Comparison of ENCODE assay signal across 24 mouse cellular contexts in the genomic region with DNA sequence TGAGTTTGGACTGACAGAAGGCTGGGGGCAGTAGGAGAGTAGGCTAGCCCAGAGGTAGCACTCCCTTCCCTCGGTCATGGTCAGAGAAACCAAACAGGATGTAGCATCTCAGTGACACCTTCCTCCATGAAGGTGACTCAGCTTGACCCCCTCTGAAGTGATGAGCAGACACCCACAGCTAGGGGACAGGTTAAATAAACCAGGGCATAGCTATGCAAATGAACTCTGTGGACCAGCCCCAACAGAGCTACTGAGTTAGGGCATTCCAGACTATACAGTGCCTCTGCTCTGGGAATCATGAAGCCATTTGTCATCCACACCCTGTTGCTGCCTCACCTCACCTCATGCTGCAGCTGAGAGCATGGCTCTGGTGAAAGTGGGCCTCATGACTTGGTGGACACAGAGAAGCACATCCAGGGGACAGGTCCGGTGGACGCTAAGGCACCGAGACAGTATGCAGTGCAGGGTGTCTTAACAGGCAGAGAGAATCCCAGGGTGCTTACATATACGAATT. TPM values are rescaled to one million over a fixed set of nuclear protein-coding genes. Genes with fewer than 3 reads are reported as not detected.
DNase-seq lines count a peak whose midpoint lies in the region; ATAC-seq and TF ChIP-seq lines count a peak whose summit lies in the region.
"Had no signal": no experiment of that assay in that cellular context is flagged by ENCODE, and none has a peak within 500 bp of the region (broad histone marks: within the 10 kb centered on the region; RNA-seq: fewer than 3 reads in every experiment).

No protein-coding gene starts in this region.

- no peaks in the 10 kb centered on the region for H3K4me1 ChIP-seq in hindbrain, embryonic 13.5 days (replicated peaks)
- H3K4me1 ChIP-seq in hindbrain, embryonic 11.5 days (replicated peaks; ENCODE audit: control insufficient read depth, insufficient read depth, low read length): no peaks in the 10 kb centered on the region
- H3K4me1 ChIP-seq in liver, embryonic 14.5 days (replicated peaks; ENCODE audit: control insufficient read depth in 2 of 2, insufficient read depth in 2 of 2, low read length in 1 of 2): peaks cover 51 to 64% of the 10 kb centered on the region in 2 experiments
- no peaks in the 10 kb centered on the region for H3K4me1 ChIP-seq in intestine, postnatal 0 days (replicated peaks; ENCODE audit: control insufficient read depth, insufficient read depth, low read length)
- H3K4me1 ChIP-seq: embryonic facial prominence, embryonic 10.5 days; forebrain, embryonic 12.5 days; hindbrain, embryonic 15.5 days; limb, embryonic 13.5 days; midbrain, embryonic 13.5 days; neural tube, embryonic 15.5 days; stomach, embryonic 15.5 days had no signal

- H3K27me3 ChIP-seq in hindbrain, embryonic 13.5 days: no peaks in the 10 kb centered on the region
- no peaks in the 10 kb centered on the region for H3K27me3 ChIP-seq in hindbrain, embryonic 11.5 days (ENCODE audit: control insufficient read depth, insufficient read depth, low read length)
- no peaks in the 10 kb centered on the region for H3K27me3 ChIP-seq in liver, embryonic 14.5 days (ENCODE audit: control insufficient read depth, insufficient read depth, low read length)
- no peaks in the 10 kb centered on the region for H3K27me3 ChIP-seq in intestine, postnatal 0 days (replicated peaks; ENCODE audit: control insufficient read depth, insufficient read depth, low read length)
- H3K27me3 ChIP-seq: forebrain, embryonic 12.5 days; heart, embryonic 13.5 days; hindbrain, embryonic 15.5 days; limb, embryonic 13.5 days; lung, embryonic 15.5 days; midbrain, embryonic 13.5 days; neural tube, embryonic 15.5 days; stomach, embryonic 15.5 days had no signal

- TF ChIP-seq CTCF in liver, embryonic 14.5 days (IDR thresholded peaks at IDR 0.05; ENCODE audit: low read depth): no peak
- TF ChIP-seq CTCF in intestine, postnatal 0 days (IDR thresholded peaks at IDR 0.05; ENCODE audit: low read depth): no peak

- no peak overlapping the region for H3K4me2 ChIP-seq in hindbrain, embryonic 13.5 days
- no peak overlapping the region for H3K4me2 ChIP-seq in hindbrain, embryonic 11.5 days (replicated peaks; ENCODE audit: low read depth, low read length)
- H3K4me2 ChIP-seq in liver, embryonic 14.5 days (ENCODE audit: low read depth): no peak overlapping the region
- no peak overlapping the region for H3K4me2 ChIP-seq in intestine, postnatal 0 days (replicated peaks; ENCODE audit: low read depth)
- H3K4me2 ChIP-seq: forebrain, embryonic 12.5 days; heart, embryonic 13.5 days; hindbrain, embryonic 15.5 days; limb, embryonic 13.5 days; lung, embryonic 15.5 days; midbrain, embryonic 13.5 days; neural tube, embryonic 15.5 days; stomach, embryonic 15.5 days had no signal

- no peak overlapping the region for H3K4me3 ChIP-seq in hindbrain, embryonic 13.5 days
- H3K4me3 ChIP-seq in hindbrain, embryonic 11.5 days (ENCODE audit: low read depth, low read length): no peak overlapping the region
- H3K4me3 ChIP-seq in liver, embryonic 14.5 days (ENCODE audit: insufficient read depth in 1 of 2, low read depth in 2 of 2, low read length in 2 of 2): no peak overlapping the region
- H3K4me3 ChIP-seq in intestine, postnatal 0 days (ENCODE audit: low read depth, low read length): no peak overlapping the region
- H3K4me3 ChIP-seq: embryonic facial prominence, embryonic 10.5 days; forebrain, embryonic 12.5 days; heart, embryonic 13.5 days; hindbrain, embryonic 15.5 days; limb, embryonic 13.5 days; lung, embryonic 15.5 days; midbrain, embryonic 13.5 days; myocyte; neural tube, embryonic 15.5 days; stomach, embryonic 15.5 days had no signal

- H3K27ac ChIP-seq in hindbrain, embryonic 13.5 days: no peak overlapping the region
- H3K27ac ChIP-seq in hindbrain, embryonic 11.5 days (ENCODE audit: low read depth, low read length): no peak overlapping the region
- H3K27ac ChIP-seq in liver, embryonic 14.5 days: peak overlapping the region; percentile 48
- no peak overlapping the region for H3K27ac ChIP-seq in intestine, postnatal 0 days (ENCODE audit: low read depth, low read length)
- H3K27ac ChIP-seq: embryonic facial prominence, embryonic 10.5 days; forebrain, embryonic 12.5 days; heart, embryonic 13.5 days; hindbrain, embryonic 15.5 days; limb, embryonic 13.5 days; lung, embryonic 15.5 days; midbrain, embryonic 13.5 days; neural tube, embryonic 15.5 days; stomach, embryonic 15.5 days had no signal

- ATAC-seq in hindbrain, embryonic 13.5 days (ENCODE audit: low FRiP score): peak; percentile 51; the same call in 1 of the 2 replicates
- ATAC-seq in hindbrain, embryonic 11.5 days (ENCODE audit: low FRiP score): no peak; the same call in 1 of the 2 replicates
- no peak for ATAC-seq in liver, embryonic 14.5 days (ENCODE audit: insufficient read depth)
- peak; percentile 20; the same call in 1 of the 2 replicates for ATAC-seq in monocyte, adult 5-6 weeks (replicated peaks; ENCODE audit: insufficient number of reproducible peaks, low FRiP score, low TSS enrichment, poor library complexity, severe bottlenecking)
- ATAC-seq in frontal cortex, adult (ENCODE audit: low TSS enrichment): no peak
- ATAC-seq in intestine, postnatal 0 days: no peak
- ATAC-seq: intestine, embryonic 16.5 days; midbrain, embryonic 13.5 days had no signal

- no peak for TF ChIP-seq EP300 in liver, embryonic 14.5 days (IDR thresholded peaks at IDR 0.05; ENCODE audit: low read depth)

- H3K36me3 ChIP-seq in hindbrain, embryonic 13.5 days: 0 out of 2 replicates have a peak, but pooled peaks cover 5% of the 10 kb centered on the region
- H3K36me3 ChIP-seq in hindbrain, embryonic 11.5 days (ENCODE audit: control insufficient read depth, insufficient read depth, low read length): no peaks in the 10 kb centered on the region
- peaks cover 16% of the 10 kb centered on the region for H3K36me3 ChIP-seq in liver, embryonic 14.5 days (replicated peaks; ENCODE audit: control insufficient read depth, insufficient read depth, low read depth)
- peaks cover 22% of the 10 kb centered on the region for H3K36me3 ChIP-seq in intestine, postnatal 0 days (ENCODE audit: control insufficient read depth, insufficient read depth)
- H3K36me3 ChIP-seq: hindbrain, embryonic 15.5 days; midbrain, embryonic 13.5 days; stomach, embryonic 15.5 days had no signal

- no peak overlapping the region for H3K9ac ChIP-seq in hindbrain, embryonic 13.5 days
- no peak overlapping the region for H3K9ac ChIP-seq in hindbrain, embryonic 11.5 days (ENCODE audit: low read depth, low read length)
- no peak overlapping the region; the same call in 1 of the 2 replicates for H3K9ac ChIP-seq in liver, embryonic 14.5 days (replicated peaks)
- H3K9ac ChIP-seq in intestine, postnatal 0 days (ENCODE audit: low read depth, low read length): no peak overlapping the region
- H3K9ac ChIP-seq: forebrain, embryonic 12.5 days; heart, embryonic 13.5 days; hindbrain, embryonic 15.5 days; limb, embryonic 13.5 days; lung, embryonic 15.5 days; midbrain, embryonic 13.5 days; neural tube, embryonic 15.5 days; stomach, embryonic 15.5 days had no signal

- no peak for DNase-seq in hindbrain, embryonic 11.5 days (ENCODE audit: low spot score)
- peak; percentile 45 for DNase-seq in ZHBTc4 (ENCODE audit: low read depth, low spot score)
- DNase-seq in liver, embryonic 14.5 days (ENCODE audit: low read depth in 3 of 3, low spot score in 3 of 3): no peak
- no peak for DNase-seq in cerebellum, postnatal 4 days (ENCODE audit: low spot score in 2 of 2)
- DNase-seq: adrenal gland, postnatal 25 days; cerebellum, adult 8-10 months; gastrocnemius, postnatal 36 days; retina, postnatal 1 day; thymus, adult 18-20 months had no signal

- no peaks in the 10 kb centered on the region for H3K9me3 ChIP-seq in hindbrain, embryonic 13.5 days
- H3K9me3 ChIP-seq in hindbrain, embryonic 11.5 days (ENCODE audit: control insufficient read depth, low read length): no peaks in the 10 kb centered on the region
- no peaks in the 10 kb centered on the region for H3K9me3 ChIP-seq in liver, embryonic 14.5 days (ENCODE audit: control insufficient read depth, low read length)
- no peaks in the 10 kb centered on the region for H3K9me3 ChIP-seq in intestine, postnatal 0 days (ENCODE audit: control insufficient read depth)
- H3K9me3 ChIP-seq: embryonic facial prominence, embryonic 10.5 days; forebrain, embryonic 12.5 days; heart, embryonic 13.5 days; hindbrain, embryonic 15.5 days; limb, embryonic 13.5 days; lung, embryonic 15.5 days; midbrain, embryonic 13.5 days; neural tube, embryonic 15.5 days; stomach, embryonic 15.5 days had no signal

- 91% methylated on average over 5 of the region's 5 CpGs for WGBS in hindbrain, embryonic 13.5 days
- WGBS in hindbrain, embryonic 11.5 days: 92% methylated on average over 5 of the region's 5 CpGs
- WGBS in liver, embryonic 14.5 days (ENCODE audit: insufficient replicate concordance): 83% methylated on average over 5 of the region's 5 CpGs
- 80% methylated on average over 5 of the region's 5 CpGs for WGBS in intestine, postnatal 0 days

RNA-seq across cellular contexts. Expression of gene Tbc1d2b, which starts 36.6 kb away (rescaled TPM):
- polyA plus RNA-seq in hindbrain, embryonic 13.5 days (2015; fragmentation: Nextera tagmentation; extraction: Ambion mirVana): 5.9 and 6.5 TPM in 2 replicates
- polyA plus RNA-seq in hindbrain, embryonic 11.5 days (2014; fragmentation: Nextera tagmentation; extraction: Ambion mirVana): 8.0 and 9.1 TPM in 2 replicates
- 9.8 and 10.1 TPM in 2 replicates for polyA plus RNA-seq in liver, embryonic 14.5 days (2012; rRNA removed)
- 6.5 and 9.5 TPM in 2 replicates for polyA plus RNA-seq in liver, embryonic 14.5 days (2014; fragmentation: Nextera tagmentation; extraction: Ambion mirVana)
- 51.8 to 93.0 TPM (median 58.5 TPM) in 3 replicates for total RNA-seq in monocyte, adult 5-6 weeks (2017)
- 5.2 and 6.6 TPM in 2 replicates for polyA plus RNA-seq in intestine, postnatal 0 days (2015; fragmentation: Nextera tagmentation; extraction: Ambion mirVana)

Comparison
In these comparisons a context has a peak if more than half of its experiments do, and no peak if none do; other contexts are left out.
1. ATAC-seq: peak in hindbrain, embryonic 13.5 days (single experiment) and monocyte, adult 5-6 weeks (single experiment); none in hindbrain, embryonic 11.5 days (single experiment), liver, embryonic 14.5 days (single experiment), frontal cortex, adult (single experiment) and intestine, postnatal 0 days (single experiment).